Mouse (Mus musculus): ENCODE measurements around the gene Inpp5a. TPM values are rescaled to one million over a fixed set of nuclear protein-coding genes. Genes with fewer than 3 reads are reported as not detected.

Gene Inpp5a
- total RNA-seq, 2 experiments from 2014 or later: 103 to 105 TPM

DNA sequence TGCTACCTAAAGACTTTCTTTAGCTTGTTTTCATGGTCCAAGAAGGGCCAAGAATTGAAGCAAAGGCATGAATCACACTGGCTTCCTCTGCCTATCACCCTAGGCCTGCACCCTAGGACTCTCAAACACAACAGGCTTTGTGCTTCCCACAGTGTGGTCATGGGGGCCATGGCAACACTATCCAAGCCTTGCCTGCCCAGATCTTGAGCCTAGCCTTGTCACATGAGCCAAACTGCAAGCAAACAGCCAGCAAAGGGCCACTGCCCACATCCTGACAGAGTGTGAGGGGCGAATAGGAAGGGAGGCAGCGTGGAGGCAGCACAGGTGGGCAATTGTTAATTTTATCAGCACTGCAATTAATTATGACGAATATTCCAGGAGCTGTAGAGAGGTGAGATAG is 183.8 kb downstream of the Inpp5a start:
- DNase-seq (ENCODE audit: low spot score in 2 of 2): no peak

DNA sequence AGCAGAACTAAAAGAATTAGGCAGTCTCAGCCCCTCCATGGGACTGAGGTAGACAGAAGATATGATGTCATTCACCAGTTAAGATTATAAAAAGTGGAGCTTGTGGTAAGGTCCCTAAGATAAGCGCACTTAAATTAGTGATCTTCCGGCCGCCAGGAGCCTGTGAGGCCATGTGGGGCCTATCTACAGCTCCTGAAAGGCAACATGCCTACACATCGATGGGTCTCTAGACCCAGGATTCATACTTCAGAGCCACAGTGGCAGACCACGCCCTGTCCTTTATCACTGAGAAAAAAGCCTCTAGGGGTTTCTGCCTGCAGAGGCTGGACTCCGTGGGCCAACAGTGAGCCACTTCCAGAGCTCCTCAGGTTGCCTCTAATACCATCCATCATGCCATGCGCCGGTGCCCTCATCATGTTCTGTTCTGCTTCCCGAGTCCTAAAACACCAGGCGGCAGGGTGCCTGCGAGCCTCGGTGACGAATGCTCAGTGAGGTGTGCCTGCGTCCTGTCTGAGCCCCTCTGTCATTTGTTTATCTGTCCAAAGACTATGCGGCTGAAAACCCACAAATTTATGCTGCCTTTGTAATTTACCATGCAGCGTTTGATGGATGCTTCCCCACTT is 187.3 kb downstream of the Inpp5a start:
- DNase-seq (ENCODE audit: low spot score in 2 of 2): no peak

DNA sequence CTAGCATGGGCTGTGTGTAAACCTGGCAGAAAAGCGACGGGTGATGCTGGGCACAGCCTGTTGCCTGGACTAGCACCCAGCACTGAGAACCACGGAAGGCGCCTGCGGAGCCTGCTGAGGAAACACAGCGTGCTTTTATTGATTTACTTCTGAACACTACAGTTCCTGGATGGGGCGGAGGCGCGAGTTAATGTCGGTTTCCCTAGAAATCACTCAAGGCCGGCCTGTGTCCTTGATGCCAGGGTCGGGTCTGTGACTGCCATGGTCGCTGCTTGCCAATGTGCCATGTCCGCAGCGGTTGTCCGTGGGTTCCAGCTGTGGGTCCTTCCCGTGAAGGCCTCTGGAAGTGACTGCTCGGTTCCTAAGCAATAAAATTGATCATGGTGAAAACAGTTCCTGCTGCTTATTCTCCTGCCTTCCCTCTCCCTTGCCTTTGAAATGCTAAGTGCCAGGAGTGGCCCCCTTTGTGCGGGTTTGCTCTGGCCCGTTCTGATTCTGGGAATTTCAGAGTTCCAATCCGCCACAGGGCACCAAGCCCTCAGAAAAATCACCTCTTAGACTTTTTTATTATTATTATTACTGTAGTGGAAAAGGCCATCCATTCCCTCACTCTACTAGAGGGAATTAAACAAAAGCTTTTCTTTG is 190.5 kb downstream of the Inpp5a start:
- no peak for DNase-seq (ENCODE audit: low spot score in 2 of 2)

GRCm38 (mm10) chr7:139580851-139581775 is 192.2 kb downstream of the Inpp5a start:
- DNase-seq (ENCODE audit: low spot score in 2 of 2): no peak

DNA sequence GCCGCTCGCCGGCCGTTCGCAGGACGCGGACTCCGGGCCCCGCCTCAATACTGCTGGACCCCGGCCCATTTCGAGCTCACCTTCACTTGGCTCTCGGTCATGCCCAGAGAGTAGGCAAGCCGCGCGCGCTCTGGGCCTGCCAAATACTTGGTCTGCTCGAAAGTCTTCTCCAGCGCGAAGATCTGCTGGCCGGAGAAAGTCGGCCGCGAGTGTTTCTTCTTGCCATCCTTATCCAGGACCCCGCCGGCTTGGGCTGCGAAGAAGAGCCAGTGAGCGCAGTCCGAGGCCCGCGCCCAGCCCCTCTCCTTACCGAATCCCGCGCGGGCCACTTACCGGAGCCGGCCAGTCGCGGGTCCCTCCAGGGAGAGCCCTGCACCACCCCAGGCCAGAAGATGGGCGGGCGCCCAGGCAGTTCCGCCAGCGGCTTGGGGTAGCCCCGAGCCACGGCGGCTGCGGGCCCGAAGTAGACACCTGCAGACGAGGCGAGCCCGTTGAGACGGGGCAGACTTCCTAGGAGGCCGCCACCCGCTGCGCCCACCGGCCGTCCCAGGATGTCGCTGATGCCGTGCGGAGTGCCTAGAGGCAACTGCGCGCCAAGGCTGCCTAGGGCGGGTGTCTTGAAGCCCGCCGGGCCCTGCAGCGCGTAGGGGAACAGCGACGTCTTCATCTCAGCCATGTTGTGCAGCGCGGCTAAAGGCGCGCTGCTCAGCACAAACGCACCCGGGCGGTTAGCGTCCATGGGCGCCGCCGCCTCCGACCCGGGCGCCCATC is 193.1 kb downstream of the Inpp5a start:
- no peak for DNase-seq (ENCODE audit: low spot score in 2 of 2)

- no peak for DNase-seq (ENCODE audit: low spot score in 2 of 2)
Observed at GRCm38 (mm10) chr7:139582595-139582994, 193.7 kb downstream of the Inpp5a start, which contains the start of gene Nkx6-2. Gene Nkx6-2, minus strand, starts transcription at chr7:139582797.

- no peak for DNase-seq (ENCODE audit: low spot score in 2 of 2)
Observed at GRCm38 (mm10) chr7:139583094-139583737, 194.3 kb downstream of the Inpp5a start.

DNA sequence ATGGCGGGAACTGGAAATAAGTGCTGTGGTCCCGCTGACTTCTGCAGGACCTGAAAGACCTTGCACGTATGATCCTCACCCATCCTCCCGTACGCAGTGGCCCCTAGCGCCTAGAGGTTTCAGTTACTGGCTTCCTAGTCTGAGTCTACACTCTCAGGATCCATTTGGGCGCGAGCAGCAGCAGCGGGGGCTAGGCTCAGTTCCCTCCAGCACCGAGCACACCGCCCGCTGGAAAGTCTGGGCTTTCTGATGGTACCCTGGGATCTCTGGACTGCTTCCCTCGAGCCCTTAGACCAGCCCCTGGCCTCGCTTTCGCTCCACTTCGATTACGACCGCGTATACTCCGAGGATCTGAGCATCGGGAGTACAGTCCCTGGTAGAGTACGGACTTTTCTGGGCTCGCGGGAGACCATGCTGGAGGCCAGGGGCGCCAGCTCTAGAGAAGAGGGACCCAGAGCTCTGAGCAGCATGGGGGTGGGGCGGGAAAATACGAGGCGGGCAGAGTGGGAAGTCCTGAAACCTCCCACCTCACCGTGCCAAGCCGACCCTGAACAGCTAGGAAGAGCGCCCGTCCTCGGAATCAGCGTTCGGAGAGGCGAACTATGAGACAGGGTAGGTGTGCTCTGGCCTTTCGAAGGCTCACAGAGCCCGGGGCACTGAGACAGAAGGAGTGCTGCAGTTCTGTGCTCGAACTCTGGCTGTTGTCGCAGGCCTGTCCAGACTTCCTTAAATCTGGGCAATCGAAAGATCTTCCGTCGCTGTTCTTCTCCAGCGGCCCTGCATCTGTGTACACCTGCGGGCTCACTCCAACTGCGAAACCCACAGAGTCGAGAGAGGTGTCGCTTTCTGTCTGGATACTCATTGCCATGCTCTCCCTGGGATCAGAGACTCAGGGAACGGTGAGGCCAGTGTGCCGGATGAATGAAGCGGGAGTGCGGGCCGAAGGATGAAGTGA is 195.6 kb downstream of the Inpp5a start:
- no peak for DNase-seq (ENCODE audit: low spot score in 2 of 2)

DNA sequence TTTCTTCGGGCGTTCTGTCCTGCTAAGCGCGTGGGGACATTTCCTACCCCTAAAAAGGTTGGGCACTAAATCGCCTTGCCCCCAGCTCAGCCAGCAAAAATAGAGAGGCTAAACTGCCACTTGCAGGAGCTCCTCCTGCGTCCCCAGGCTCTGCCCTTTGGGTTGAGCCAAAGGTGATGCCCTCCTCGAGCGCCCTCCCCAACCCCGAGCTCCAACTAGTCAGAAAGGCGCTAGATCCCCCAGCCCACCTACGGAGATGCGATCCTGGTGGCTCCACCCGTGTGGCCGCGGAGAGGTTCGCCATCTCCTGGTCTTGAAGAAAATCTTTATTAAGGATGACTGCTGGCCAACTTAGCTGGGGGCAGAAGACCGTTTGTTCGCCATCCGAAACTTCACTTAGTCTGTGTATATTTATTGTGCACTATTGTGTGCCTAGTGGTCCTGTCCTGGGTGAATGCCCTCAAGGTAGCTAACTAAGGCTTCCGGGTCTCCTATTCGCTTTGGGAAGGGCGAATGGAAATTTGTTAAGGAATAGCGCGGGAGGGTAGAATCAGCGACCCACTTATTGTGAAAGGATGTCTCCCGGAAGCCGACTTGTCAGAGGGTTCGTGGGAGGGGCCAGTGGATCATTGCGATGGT is 196.4 kb downstream of the Inpp5a start:
- DNase-seq (ENCODE audit: low spot score in 2 of 2): no peak

DNA sequence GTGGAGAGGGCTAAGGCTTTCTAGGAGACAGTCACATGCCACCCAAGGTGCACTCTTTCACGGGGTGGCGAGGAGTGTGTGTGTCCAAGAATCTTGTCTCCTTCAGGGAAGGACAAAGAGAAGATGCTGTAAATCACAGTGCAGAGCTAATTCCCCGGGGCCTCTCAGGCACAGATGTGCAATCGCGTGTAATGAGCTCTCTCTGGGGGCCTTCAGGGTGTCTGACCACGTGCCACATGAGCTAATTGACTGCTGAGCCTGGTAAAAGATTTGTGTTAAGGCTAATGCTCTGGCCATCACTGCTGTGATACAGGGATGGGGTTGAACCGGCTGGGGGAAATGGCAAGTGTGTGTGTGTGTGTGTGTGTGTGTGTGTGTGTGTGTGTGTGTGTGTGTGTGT is 199.0 kb downstream of the Inpp5a start:
- no peak for DNase-seq (ENCODE audit: low spot score in 2 of 2)

- DNase-seq (ENCODE audit: low spot score in 2 of 2): no peak
Observed at GRCm38 (mm10) chr7:139590302-139590701, 201.4 kb downstream of the Inpp5a start.

GRCm38 (mm10) chr7:139591311-139591710 is 202.4 kb downstream of the Inpp5a start:
- no peak for DNase-seq (ENCODE audit: low spot score in 2 of 2)

DNA sequence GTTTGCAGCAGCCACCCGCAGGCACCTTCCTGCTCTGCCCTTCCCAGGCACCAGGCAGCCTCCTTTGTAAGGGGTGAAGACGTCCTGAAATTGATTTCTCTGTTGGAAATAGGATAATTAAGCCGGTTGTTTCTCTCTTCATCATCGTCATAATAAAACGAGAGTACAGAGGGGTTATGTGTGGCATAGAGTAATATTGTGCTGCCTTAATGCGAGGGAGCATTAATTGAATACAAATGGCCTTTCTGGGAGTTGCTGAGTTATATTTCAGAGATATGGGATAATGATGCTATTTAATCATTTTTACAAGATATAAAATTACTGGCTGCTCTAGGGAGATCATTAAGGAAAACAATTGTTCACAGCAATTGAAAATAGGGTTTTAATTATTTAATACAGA is 206.4 kb downstream of the Inpp5a start:
- DNase-seq (ENCODE audit: low spot score in 2 of 2): no peak

GRCm38 (mm10) chr7:139595862-139596261 is 207.0 kb downstream of the Inpp5a start:
- DNase-seq (ENCODE audit: low spot score in 2 of 2): no peak

GRCm38 (mm10) chr7:139610328-139610727 is 221.4 kb downstream of the Inpp5a start:
- DNase-seq (ENCODE audit: low spot score in 2 of 2): no peak

GRCm38 (mm10) chr7:139615767-139616766 is 227.2 kb downstream of the Inpp5a start:
- DNase-seq (ENCODE audit: low spot score in 2 of 2): peak; percentile 23 to 25

DNA sequence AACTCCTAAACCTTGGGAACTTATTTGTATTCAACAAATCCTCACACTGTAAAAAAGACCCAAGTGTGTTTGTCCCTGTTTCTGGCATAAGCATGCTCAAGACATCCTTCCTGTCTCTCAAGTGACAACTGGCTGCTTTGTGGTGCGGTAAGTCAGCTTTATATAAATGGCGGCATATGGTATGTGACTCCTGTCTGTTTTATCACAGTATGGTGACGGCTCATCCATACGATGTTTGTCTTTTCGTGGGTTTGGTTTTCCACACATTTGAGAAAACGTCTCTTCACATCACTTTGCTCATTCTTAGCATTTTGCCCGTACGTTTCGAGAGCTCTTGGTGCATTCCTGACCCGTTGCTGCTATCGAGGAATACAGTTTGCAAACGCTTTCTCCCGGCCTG is 233.7 kb downstream of the Inpp5a start:
- DNase-seq (ENCODE audit: low spot score in 2 of 2): no peak

DNA sequence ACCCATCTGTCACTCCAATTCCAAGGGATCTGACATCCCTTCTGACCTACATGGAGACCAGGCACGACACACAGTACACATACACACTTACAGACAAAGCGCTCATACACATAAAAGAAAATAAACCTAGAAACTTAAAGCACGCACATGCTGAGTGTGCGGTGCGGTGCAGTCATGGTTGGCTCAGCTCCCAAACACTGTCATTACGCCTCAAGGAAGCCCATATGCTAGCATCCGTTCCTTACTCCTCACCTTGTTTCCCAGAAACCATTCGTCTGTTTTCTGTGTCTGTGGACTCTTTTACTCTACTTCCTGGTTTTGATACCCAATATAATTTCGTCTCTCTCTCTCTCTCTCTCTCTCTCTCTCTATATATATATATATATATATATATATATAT is 236.2 kb downstream of the Inpp5a start:
- DNase-seq (ENCODE audit: low spot score in 2 of 2): no peak

Data from adrenal gland, postnatal 4 days (tissue).